17 mouse cellular contexts compared by ENCODE assay signal in genomic region chr8:125522151-125522550, GRCm38 (mm10). TPM values are rescaled to one million over a fixed set of nuclear protein-coding genes. Genes with fewer than 3 reads are reported as not detected.
A peak's percentile ranks its signal among the peaks of the same experiment; 100 is the strongest.
DNase-seq lines count a peak whose midpoint lies in the region; ATAC-seq lines count a peak whose summit lies in the region.
"Had no signal": no experiment of that assay in that cellular context is flagged by ENCODE, and none has a peak within 500 bp of the region (broad histone marks: within the 10 kb centered on the region; RNA-seq: fewer than 3 reads in every experiment).

No protein-coding gene starts in this region.

- no peak overlapping the region for H3K4me3 ChIP-seq in heart, embryonic 10.5 days
- H3K4me3 ChIP-seq in heart, embryonic 11.5 days (ENCODE audit: low read depth, low read length): no peak overlapping the region
- no peak overlapping the region for H3K4me3 ChIP-seq in kidney, embryonic 15.5 days (replicated peaks)
- no peak overlapping the region for H3K4me3 ChIP-seq in neural tube, embryonic 11.5 days (ENCODE audit: low read depth, low read length)
- no peak overlapping the region for H3K4me3 ChIP-seq in neural tube, embryonic 15.5 days (replicated peaks)
- H3K4me3 ChIP-seq: embryonic facial prominence, embryonic 13.5 days; intestine, embryonic 15.5 days; limb, embryonic 13.5 days; stomach, embryonic 15.5 days had no signal

- peaks cover 93% of the 10 kb centered on the region for H3K4me1 ChIP-seq in heart, embryonic 10.5 days
- H3K4me1 ChIP-seq in heart, embryonic 11.5 days (ENCODE audit: control insufficient read depth, insufficient read depth, low read length): peaks cover 70% of the 10 kb centered on the region
- H3K4me1 ChIP-seq in kidney, embryonic 15.5 days: peaks cover 66% of the 10 kb centered on the region
- H3K4me1 ChIP-seq in neural tube, embryonic 11.5 days (ENCODE audit: control insufficient read depth, insufficient read depth, low read length): peaks cover 29% of the 10 kb centered on the region
- H3K4me1 ChIP-seq in neural tube, embryonic 15.5 days: peaks cover 49% of the 10 kb centered on the region

- peak overlapping the region; percentile 17; the same call in 1 of the 2 replicates for H3K27ac ChIP-seq in heart, embryonic 10.5 days
- H3K27ac ChIP-seq in heart, embryonic 11.5 days (ENCODE audit: low read depth, low read length): no peak overlapping the region
- peak overlapping the region; percentile 54; the same call in 1 of the 2 replicates for H3K27ac ChIP-seq in kidney, embryonic 15.5 days
- H3K27ac ChIP-seq in neural tube, embryonic 11.5 days (ENCODE audit: low read depth, low read length): peak overlapping the region; percentile 44; the same call in 1 of the 2 replicates
- no peak overlapping the region for H3K27ac ChIP-seq in neural tube, embryonic 15.5 days (replicated peaks)
- H3K27ac ChIP-seq: embryonic facial prominence, embryonic 13.5 days; intestine, embryonic 15.5 days; limb, embryonic 13.5 days; liver, embryonic 14.5 days; stomach, embryonic 15.5 days had no signal

- no peak overlapping the region for H3K4me2 ChIP-seq in heart, embryonic 11.5 days
- no peak overlapping the region for H3K4me2 ChIP-seq in kidney, embryonic 15.5 days
- H3K4me2 ChIP-seq in neural tube, embryonic 11.5 days (ENCODE audit: low read depth): no peak overlapping the region
- H3K4me2 ChIP-seq in neural tube, embryonic 15.5 days: no peak overlapping the region
- H3K4me2 ChIP-seq: embryonic facial prominence, embryonic 13.5 days; intestine, embryonic 15.5 days; limb, embryonic 13.5 days; stomach, embryonic 15.5 days had no signal

- no peaks in the 10 kb centered on the region for H3K9me3 ChIP-seq in heart, embryonic 10.5 days
- no peaks in the 10 kb centered on the region for H3K9me3 ChIP-seq in heart, embryonic 11.5 days (replicated peaks; ENCODE audit: control insufficient read depth, low read length)
- no peaks in the 10 kb centered on the region for H3K9me3 ChIP-seq in kidney, embryonic 15.5 days (replicated peaks)
- H3K9me3 ChIP-seq in neural tube, embryonic 11.5 days (ENCODE audit: control insufficient read depth, low read length): no peaks in the 10 kb centered on the region
- H3K9me3 ChIP-seq in neural tube, embryonic 15.5 days (replicated peaks): no peaks in the 10 kb centered on the region
- H3K9me3 ChIP-seq: embryonic facial prominence, embryonic 13.5 days; intestine, embryonic 15.5 days; limb, embryonic 13.5 days; stomach, embryonic 15.5 days had no signal

- no peak overlapping the region for H3K9ac ChIP-seq in heart, embryonic 11.5 days (ENCODE audit: low read depth, low read length)
- H3K9ac ChIP-seq in kidney, embryonic 15.5 days: no peak overlapping the region
- H3K9ac ChIP-seq in neural tube, embryonic 11.5 days (ENCODE audit: low read length): no peak overlapping the region
- no peak overlapping the region for H3K9ac ChIP-seq in neural tube, embryonic 15.5 days (replicated peaks)
- H3K9ac ChIP-seq: embryonic facial prominence, embryonic 13.5 days; intestine, embryonic 15.5 days; limb, embryonic 13.5 days; liver, embryonic 14.5 days; stomach, embryonic 15.5 days had no signal

- no peak for ATAC-seq in heart, embryonic 11.5 days (replicated peaks; ENCODE audit: insufficient number of reproducible peaks, low FRiP score, low TSS enrichment)
- no peak for ATAC-seq in kidney, embryonic 15.5 days (replicated peaks; ENCODE audit: low FRiP score)
- no peak for ATAC-seq in neural tube, embryonic 11.5 days (ENCODE audit: insufficient read depth, low FRiP score, low TSS enrichment)
- no peak for ATAC-seq in neural tube, embryonic 15.5 days (ENCODE audit: low FRiP score)
- ATAC-seq: forebrain, embryonic 16.5 days; intestine, embryonic 15.5 days had no signal

- 45% methylated on average over 6 of the region's 6 CpGs for WGBS in heart, embryonic 10.5 days
- 28% methylated on average over 6 of the region's 6 CpGs for WGBS in heart, embryonic 11.5 days (ENCODE audit: insufficient replicate concordance)
- WGBS in kidney, embryonic 15.5 days: 23% methylated on average over 6 of the region's 6 CpGs
- WGBS in neural tube, embryonic 11.5 days: 17% methylated on average over 6 of the region's 6 CpGs
- 27% methylated on average over 6 of the region's 6 CpGs for WGBS in neural tube, embryonic 15.5 days

- DNase-seq in heart, embryonic 10.5 days (ENCODE audit: low spot score): no peak
- DNase-seq in kidney, postnatal 4 days: no peak
- DNase-seq in neural tube, embryonic 11.5 days (ENCODE audit: low spot score): no peak
- DNase-seq in mesoderm, embryonic 11.5 days (ENCODE audit: low read depth, low spot score): peak; percentile 65
- DNase-seq: B cell, adult 2 months; cerebellum, adult 8-10 months; gastrocnemius, postnatal 36 days; lung, postnatal 36 days had no signal

- no peaks in the 10 kb centered on the region for H3K27me3 ChIP-seq in heart, embryonic 10.5 days (ENCODE audit: insufficient read depth, poor library complexity, severe bottlenecking)
- no peaks in the 10 kb centered on the region for H3K27me3 ChIP-seq in heart, embryonic 11.5 days (ENCODE audit: control insufficient read depth, insufficient read depth, low read length)
- no peaks in the 10 kb centered on the region for H3K27me3 ChIP-seq in kidney, embryonic 15.5 days
- H3K27me3 ChIP-seq in neural tube, embryonic 11.5 days (ENCODE audit: control insufficient read depth, insufficient read depth, low read length): no peaks in the 10 kb centered on the region
- 0 out of 2 replicates have a peak, but pooled peaks cover 3% of the 10 kb centered on the region for H3K27me3 ChIP-seq in neural tube, embryonic 15.5 days (replicated peaks)
- H3K27me3 ChIP-seq: embryonic facial prominence, embryonic 13.5 days; intestine, embryonic 15.5 days; limb, embryonic 13.5 days; stomach, embryonic 15.5 days had no signal

- H3K36me3 ChIP-seq in heart, embryonic 10.5 days: peaks cover 6% of the 10 kb centered on the region; the same call in 1 of the 2 replicates
- no peaks in the 10 kb centered on the region for H3K36me3 ChIP-seq in heart, embryonic 11.5 days (ENCODE audit: control insufficient read depth, insufficient read depth, low read length)
- H3K36me3 ChIP-seq in kidney, embryonic 15.5 days: no peaks in the 10 kb centered on the region
- H3K36me3 ChIP-seq in neural tube, embryonic 11.5 days (ENCODE audit: control insufficient read depth, insufficient read depth, low read length): no peaks in the 10 kb centered on the region
- H3K36me3 ChIP-seq in neural tube, embryonic 15.5 days: no peaks in the 10 kb centered on the region
- H3K36me3 ChIP-seq: embryonic facial prominence, embryonic 13.5 days; intestine, embryonic 15.5 days; limb, embryonic 13.5 days; stomach, embryonic 15.5 days had no signal

RNA-seq across cellular contexts. Expression of gene Sipa1l2, which starts 47.5 kb away (rescaled TPM):
- polyA plus RNA-seq in heart, embryonic 10.5 days (2016; fragmentation: Nextera tagmentation; extraction: Ambion mirVana): 24.9 and 32.6 TPM in 2 replicates
- 16.8 and 19.4 TPM in 2 replicates for polyA plus RNA-seq in heart, embryonic 11.5 days (2014; fragmentation: Nextera tagmentation; extraction: Ambion mirVana)
- 16.9 and 17.4 TPM in 2 replicates for polyA plus RNA-seq in kidney, embryonic 15.5 days (2015; fragmentation: Nextera tagmentation; extraction: Ambion mirVana)
- 11.6 TPM in 2 replicates for polyA plus RNA-seq in neural tube, embryonic 11.5 days (2014; fragmentation: Nextera tagmentation; extraction: Ambion mirVana)
- 16.3 and 16.8 TPM in 2 replicates for polyA plus RNA-seq in neural tube, embryonic 15.5 days (2015; fragmentation: Nextera tagmentation; extraction: Ambion mirVana)

Comparison
In these comparisons a context has a peak if more than half of its experiments do, and no peak if none do; other contexts are left out.
1. H3K27ac ChIP-seq: peak in heart, embryonic 10.5 days (single experiment), kidney, embryonic 15.5 days (single experiment) and neural tube, embryonic 11.5 days (single experiment); none in heart, embryonic 11.5 days (single experiment) and neural tube, embryonic 15.5 days (single experiment).